Mouse (Mus musculus) myocyte (in vitro differentiated cells): ENCODE data around the gene Hnrnpul1.

Source experiments
- POLR2A ChIP-seq: IDR thresholded peaks from one replicate; pipeline ENCODE4 v1.6.1; 2011; ENCODE audit warnings: low read depth, mild to moderate bottlenecking, control low read depth, moderate library complexity; ENCODE audit not compliant: insufficient read length
- POLR2AphosphoS2 ChIP-seq: IDR thresholded peaks from one replicate; pipeline ENCODE4 v1.6.1; 2011; ENCODE audit warnings: low read depth, control low read depth; ENCODE audit not compliant: insufficient read length

DNA sequence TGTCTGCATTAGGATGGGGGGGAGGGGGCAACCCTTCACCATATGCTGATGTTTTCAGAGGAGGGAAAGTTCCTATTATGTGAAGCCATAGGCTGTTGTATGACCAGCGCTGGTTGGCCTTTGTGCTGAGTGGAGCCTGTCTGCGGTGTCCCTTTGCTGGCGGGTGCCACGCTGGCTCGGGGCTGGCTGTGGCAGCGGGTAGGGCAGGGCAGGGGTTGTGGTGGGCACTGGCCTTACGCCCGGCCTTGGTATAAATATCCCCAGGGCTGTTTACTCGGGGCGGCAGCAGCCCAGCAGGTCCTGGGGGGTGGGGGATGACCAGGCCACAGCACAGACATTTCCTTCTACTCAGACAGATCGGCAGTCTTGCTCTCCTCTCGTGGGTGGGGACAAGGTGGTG lies 44.6 kb downstream of the Hnrnpul1 start:
- peak; percentile 26 for TF ChIP-seq POLR2A
- TF ChIP-seq POLR2AphosphoS2, result peak; percentile 89
